Mouse (Mus musculus) forebrain, postnatal 0 days (tissue): ENCODE data around the gene Arnt2. TPM values are rescaled to one million over a fixed set of nuclear protein-coding genes. Genes with fewer than 3 reads are reported as not detected.
A peak's percentile ranks its signal among the peaks of the same experiment; 100 is the strongest.

ENCODE experiments used
- ATAC-seq: fragments of 200-750 bp; cut with Nextera tagmentation; 2 replicates; pipeline ENCODE4 v1.8.0; 2017; ENCODE audit warnings: mild to moderate bottlenecking, moderate library complexity
- DNase-seq: peaks from one replicate; pipeline ENCODE4 v3.0.0-alpha.2; 2015
- H3K27ac ChIP-seq: fragments of 300-500 bp; sonication (generic); 2 replicates; pipeline ENCODE4 v1.5.1; 2014; ENCODE audit warnings: low read depth, mild to moderate bottlenecking, antibody characterized with exemption, low read length, moderate library complexity, mixed read lengths
- H3K27me3 ChIP-seq: fragments of 300-500 bp; sonication (generic); 2 replicates; pipeline ENCODE4 v1.6.1; 2014; ENCODE audit warnings: mild to moderate bottlenecking, low read length, mixed read lengths; ENCODE audit not compliant: insufficient read depth
- H3K36me3 ChIP-seq: fragments of 300-500 bp; sonication (generic); 2 replicates; pipeline ENCODE4 v1.6.1; 2014; ENCODE audit warnings: mild to moderate bottlenecking, moderate library complexity; ENCODE audit not compliant: insufficient read depth
- H3K4me1 ChIP-seq: fragments of 300-500 bp; sonication (generic); 2 replicates; pipeline ENCODE4 v1.6.1; 2014; ENCODE audit warnings: antibody characterized with exemption; ENCODE audit not compliant: insufficient read depth
- H3K4me2 ChIP-seq: fragments of 300-500 bp; sonication (generic); 2 replicates; pipeline ENCODE4 v1.6.1; 2014; ENCODE audit warnings: low read depth, mild to moderate bottlenecking, moderate library complexity
- H3K4me3 ChIP-seq: fragments of 300-500 bp; sonication (generic); 2 replicates; pipeline ENCODE4 v1.5.1; 2014; ENCODE audit warnings: low read depth, low read length, mixed read lengths
- H3K9ac ChIP-seq: fragments of 300-500 bp; sonication (generic); 2 replicates; pipeline ENCODE4 v1.6.1; 2014; ENCODE audit warnings: mild to moderate bottlenecking
- H3K9me3 ChIP-seq: fragments of 300-500 bp; sonication (generic); 2 replicates; pipeline ENCODE4 v1.6.1; 2016; ENCODE audit warnings: low read length
- CTCF ChIP-seq: sonication (generic); IDR thresholded peaks from 2 replicates; pipeline ENCODE4 v1.5.1; 2016; ENCODE audit warnings: antibody characterized with exemption, control low read depth, low read depth
- WGBS: fragments of 180-500 bp; shearing (Covaris S2); extraction: QIAGEN DNeasy Blood & Tissue Kit; methylation state at CpG from one replicate; pipeline ENCODE4 v1.1.7; 2014; 5-methylcytosine and 5-hydroxymethylcytosine counted together
- polyA plus RNA-seq: library from polyadenylated mRNA; unstranded; fragments of >200 nt; fragmentation: Nextera tagmentation; extraction: Ambion mirVana; gene quantifications from 2 replicates; pipeline ENCODE4 v1.2.1, GENCODE M21; 2015
- total RNA-seq: library from RNA; depleted of rRNA; stranded (reverse); fragments of >200 nt; gene quantifications from 2 replicates; pipeline ENCODE4 v1.2.3, GENCODE M21; 2014

Gene Arnt2
- total and polyA plus RNA-seq, 2 experiments from 2014 or later: 61.9 to 138 TPM

DNA sequence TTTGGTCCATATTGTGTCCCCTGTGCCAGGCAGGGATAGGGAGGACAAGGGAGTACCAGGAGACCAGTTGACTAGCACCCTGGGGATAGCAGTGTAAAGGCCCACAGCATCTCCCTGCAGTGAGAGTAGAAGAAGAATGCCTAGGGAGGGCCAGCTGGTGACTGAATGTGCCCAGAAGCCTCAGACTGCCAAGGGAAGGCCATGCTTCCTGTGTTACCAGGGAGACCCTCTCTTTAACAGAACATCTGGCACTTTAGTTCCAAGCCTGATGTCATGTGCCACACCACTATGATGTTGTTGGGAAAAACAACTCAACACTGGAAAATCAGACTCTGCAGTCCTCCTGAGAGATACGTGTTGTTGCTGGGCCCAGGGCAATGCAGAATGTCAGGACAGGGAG lies 12.7 kb downstream of the Arnt2 start:
- Histone ChIP-seq H3K4me1 (peaks cover 16% of the 10 kb centered on the region), H3K27me3 (no peaks in the 10 kb centered on the region), H3K9ac (no peak overlapping the region), H3K27ac (peak overlapping the region; percentile 54; the same call in 1 of the 2 replicates), H3K36me3 (no peaks in the 10 kb centered on the region), H3K4me3 (no peak overlapping the region), H3K9me3 (no peaks in the 10 kb centered on the region), H3K4me2 (no peak overlapping the region)
- ATAC-seq (peak; percentile 75), DNase-seq (peak; percentile 33)
- 37% methylated on average over 1 of the region's 1 CpGs for WGBS
- TF ChIP-seq CTCF: no peak

DNA sequence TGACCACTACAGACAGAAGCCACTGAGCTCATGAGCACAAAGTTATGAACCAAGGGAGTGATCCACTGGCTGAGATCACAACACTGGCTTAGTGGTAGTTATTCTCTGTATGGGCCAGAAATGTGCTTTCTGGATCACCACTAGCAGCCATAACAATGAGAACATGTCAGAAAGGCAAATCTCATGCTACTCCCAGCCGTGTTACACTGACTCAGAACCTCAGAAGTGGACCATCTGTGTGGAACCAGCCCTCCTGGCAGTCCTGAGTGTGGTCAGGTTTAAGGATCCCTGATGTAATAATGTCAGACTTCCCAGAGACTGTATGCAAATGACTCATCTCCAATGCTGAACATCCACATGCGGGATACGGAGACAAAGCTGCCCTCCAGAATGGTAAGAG lies 13.4 kb downstream of the Arnt2 start:
- Histone ChIP-seq H3K4me1 (peaks cover 11% of the 10 kb centered on the region; the same call in 1 of the 2 replicates), H3K4me2 (no peak overlapping the region), H3K36me3 (no peaks in the 10 kb centered on the region), H3K4me3 (no peak overlapping the region), H3K27ac (no peak overlapping the region), H3K27me3 (no peaks in the 10 kb centered on the region), H3K9ac (no peak overlapping the region), H3K9me3 (no peaks in the 10 kb centered on the region)
- DNase-seq: no peak
- TF ChIP-seq CTCF: no peak
- no peak for ATAC-seq
- WGBS: 97% methylated on average over 3 of the region's 3 CpGs

DNA sequence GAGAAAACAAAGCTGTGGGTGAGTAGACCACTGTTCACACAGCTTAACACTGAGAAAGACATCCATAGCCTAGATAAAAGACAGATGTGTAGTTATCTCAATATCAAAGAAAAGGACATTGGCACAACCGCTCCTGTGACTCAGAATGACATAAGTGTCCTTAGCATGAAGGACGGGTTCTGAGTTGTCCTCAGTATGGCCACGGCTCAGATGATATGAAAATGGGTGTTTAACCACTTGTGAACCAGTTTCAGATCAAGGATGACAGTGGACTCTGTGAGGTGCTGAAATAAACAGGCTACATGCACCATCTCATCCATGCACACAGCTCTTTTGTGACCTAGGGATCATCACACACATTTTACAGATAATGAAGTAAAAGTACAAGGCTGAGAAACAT lies 22.1 kb downstream of the Arnt2 start:
- Histone ChIP-seq H3K4me2 (no peak overlapping the region), H3K36me3 (no peaks in the 10 kb centered on the region), H3K27ac (no peak overlapping the region), H3K9ac (no peak overlapping the region), H3K9me3 (no peaks in the 10 kb centered on the region), H3K4me3 (no peak overlapping the region), H3K4me1 (no peaks in the 10 kb centered on the region), H3K27me3 (no peaks in the 10 kb centered on the region)
- TF ChIP-seq CTCF: no peak
- ATAC-seq (no peak), DNase-seq (no peak)
- 84% methylated on average over 3 of the region's 3 CpGs for WGBS

DNA sequence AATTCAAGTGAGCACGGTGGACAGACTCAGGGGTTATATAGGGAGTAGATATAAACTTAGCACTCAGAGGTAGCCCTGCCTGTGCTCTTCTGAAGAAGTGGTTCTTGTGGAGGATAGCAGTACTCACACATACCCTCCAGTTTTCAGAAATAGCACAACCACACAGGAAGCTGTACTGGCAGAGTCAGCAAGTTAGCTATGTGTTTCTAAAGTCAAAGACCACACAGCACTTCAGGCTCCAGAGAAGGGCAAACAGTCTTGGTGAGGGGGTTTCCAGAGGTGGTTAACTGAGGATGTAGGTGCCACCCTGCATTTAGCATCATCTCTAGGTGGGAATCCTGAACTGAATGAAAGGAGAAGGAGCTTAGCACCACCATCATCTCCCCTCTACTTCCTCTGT lies 23.5 kb downstream of the Arnt2 start:
- H3K4me3 ChIP-seq: no peak overlapping the region
- no peak for TF ChIP-seq CTCF
- H3K9me3 ChIP-seq: no peaks in the 10 kb centered on the region
- 46% methylated on average over 1 of the region's 1 CpGs for WGBS
- ATAC-seq: no peak
- no peaks in the 10 kb centered on the region for H3K36me3 ChIP-seq
- H3K27me3 ChIP-seq: no peaks in the 10 kb centered on the region
- H3K27ac ChIP-seq: no peak overlapping the region
- H3K4me2 ChIP-seq: no peak overlapping the region
- H3K9ac ChIP-seq: no peak overlapping the region
- DNase-seq: no peak
- no peaks in the 10 kb centered on the region for H3K4me1 ChIP-seq

DNA sequence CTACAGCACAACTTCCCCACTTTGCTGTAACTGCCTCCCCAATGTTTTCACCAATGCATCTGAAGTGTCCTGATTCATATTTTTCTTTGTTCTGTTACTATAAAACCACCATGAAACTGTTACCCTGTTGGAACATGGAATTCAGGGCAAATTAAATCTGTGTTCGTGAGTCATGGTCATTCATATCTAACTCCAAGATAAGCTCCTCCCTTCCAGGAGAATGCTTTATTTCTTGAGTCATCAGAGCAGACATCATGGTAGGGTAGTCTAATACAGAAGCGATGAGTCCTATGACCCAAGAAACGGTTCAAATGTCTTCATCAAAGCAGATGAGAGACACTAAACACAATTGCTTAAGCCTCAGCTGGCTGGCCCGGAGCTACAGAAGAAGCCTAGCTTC lies 25.2 kb downstream of the Arnt2 start:
- Histone ChIP-seq H3K9ac (no peak overlapping the region), H3K27me3 (no peaks in the 10 kb centered on the region), H3K4me1 (no peaks in the 10 kb centered on the region), H3K4me3 (no peak overlapping the region), H3K4me2 (no peak overlapping the region), H3K36me3 (no peaks in the 10 kb centered on the region), H3K27ac (no peak overlapping the region), H3K9me3 (no peaks in the 10 kb centered on the region)
- 92% methylated on average over 4 of the region's 4 CpGs for WGBS
- no peak for DNase-seq
- no peak for TF ChIP-seq CTCF
- no peak for ATAC-seq

DNA sequence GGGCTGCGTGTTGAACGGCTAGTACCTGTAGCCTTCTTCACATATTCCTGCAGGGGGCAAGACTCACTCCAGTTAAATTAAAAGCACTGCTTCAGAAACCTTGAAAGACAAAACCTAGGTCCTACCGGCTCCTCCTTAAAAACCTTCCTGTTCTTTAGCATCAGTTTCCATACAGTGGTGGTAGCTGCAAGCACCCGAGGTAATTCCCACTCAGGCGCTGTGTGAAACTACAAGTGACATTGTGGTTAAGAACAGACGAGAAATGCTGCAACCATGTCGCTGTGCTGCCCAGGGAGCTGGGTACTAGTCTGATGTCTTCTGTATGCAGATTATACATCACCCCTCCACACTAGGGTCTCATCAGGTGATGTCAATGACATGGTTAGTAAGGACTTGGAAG lies 25.9 kb downstream of the Arnt2 start:
- no peak for DNase-seq
- WGBS: 89% methylated on average over 7 of the region's 7 CpGs
- no peaks in the 10 kb centered on the region for H3K4me1 ChIP-seq

DNA sequence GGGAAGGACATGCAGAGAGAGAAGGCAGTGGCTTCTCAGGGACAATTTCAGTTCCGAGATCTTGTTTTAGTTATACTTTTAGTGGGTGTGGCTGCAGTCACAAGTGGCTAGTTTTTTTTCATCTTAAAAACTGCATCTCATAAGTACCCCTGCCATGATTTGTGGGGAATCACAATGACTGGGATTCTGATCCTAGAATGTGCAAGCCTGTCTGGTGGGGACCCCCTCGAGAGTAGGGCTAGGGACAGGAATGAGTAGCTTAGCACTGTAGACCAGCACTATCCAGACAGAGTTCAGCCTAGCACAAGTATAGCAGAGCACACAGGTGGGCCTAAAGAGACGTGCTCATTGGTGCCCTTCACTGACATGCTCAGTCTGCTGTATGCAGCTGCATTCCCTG lies 27.6 kb downstream of the Arnt2 start:
- Histone ChIP-seq H3K27ac (no peak overlapping the region), H3K4me3 (no peak overlapping the region), H3K27me3 (no peaks in the 10 kb centered on the region), H3K36me3 (no peaks in the 10 kb centered on the region), H3K9ac (no peak overlapping the region), H3K4me1 (no peaks in the 10 kb centered on the region), H3K4me2 (no peak overlapping the region), H3K9me3 (no peaks in the 10 kb centered on the region)
- no peak for DNase-seq
- no peak for ATAC-seq
- TF ChIP-seq CTCF: no peak
- WGBS: 92% methylated on average over 3 of the region's 3 CpGs

More for the DNA sequence above, 25.9 kb downstream of the Arnt2 start:
- Histone ChIP-seq H3K36me3 (no peaks in the 10 kb centered on the region), H3K9ac (no peak overlapping the region), H3K27ac (no peak overlapping the region), H3K9me3 (no peaks in the 10 kb centered on the region), H3K4me3 (no peak overlapping the region), H3K4me2 (no peak overlapping the region), H3K27me3 (no peaks in the 10 kb centered on the region)
- TF ChIP-seq CTCF: no peak
- no peak for ATAC-seq

DNA sequence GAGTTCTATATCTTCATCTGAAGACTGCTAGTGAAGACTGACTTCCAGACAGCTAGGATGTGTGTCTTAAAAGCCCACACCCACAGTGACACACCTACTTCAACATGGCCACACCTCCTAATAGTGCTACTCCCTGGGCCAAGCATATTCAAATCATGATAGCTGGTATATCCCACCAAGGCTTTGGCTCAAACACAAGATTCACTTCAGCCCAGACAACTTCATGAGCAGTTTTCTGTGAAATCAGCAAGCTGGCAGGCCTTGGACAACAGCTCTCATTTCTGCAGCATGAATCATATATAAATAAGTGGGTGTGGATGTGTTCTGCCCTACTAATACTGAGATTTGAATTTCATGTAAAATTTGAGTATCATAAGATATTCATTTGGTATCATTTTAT lies 29.2 kb downstream of the Arnt2 start:
- no peak overlapping the region for H3K4me3 ChIP-seq
- H3K9me3 ChIP-seq: no peaks in the 10 kb centered on the region
- no peaks in the 10 kb centered on the region for H3K36me3 ChIP-seq
- no peaks in the 10 kb centered on the region for H3K27me3 ChIP-seq
- ATAC-seq (no peak), DNase-seq (no peak)
- no peaks in the 10 kb centered on the region for H3K4me1 ChIP-seq
- H3K4me2 ChIP-seq: no peak overlapping the region
- TF ChIP-seq CTCF: no peak
- no peak overlapping the region for H3K27ac ChIP-seq
- no peak overlapping the region for H3K9ac ChIP-seq
